In genomic region chr5:149489136-149489535, GRCm38 (mm10) we compare ENCODE assay signal across 9 mouse cellular contexts. TPM values are rescaled to one million over a fixed set of nuclear protein-coding genes. Genes with fewer than 3 reads are reported as not detected.
DNase-seq lines count a peak whose midpoint lies in the region; ATAC-seq and TF ChIP-seq lines count a peak whose summit lies in the region.
"Had no signal": no experiment of that assay in that cellular context is flagged by ENCODE, and none has a peak within 500 bp of the region (broad histone marks: within the 10 kb centered on the region; RNA-seq: fewer than 3 reads in every experiment).

No protein-coding gene starts in this region.

- peak overlapping the region; percentile 36 for H3K9ac ChIP-seq in forebrain, postnatal 0 days
- H3K9ac ChIP-seq: lung, embryonic 15.5 days had no signal

- ATAC-seq in forebrain, postnatal 0 days: peak; percentile 98

- 5% methylated on average over 11 of the region's 11 CpGs for WGBS in forebrain, postnatal 0 days

- H3K4me3 ChIP-seq in forebrain, postnatal 0 days (ENCODE audit: low read depth, low read length): no peak overlapping the region
- H3K4me3 ChIP-seq: lung, embryonic 15.5 days had no signal

- H3K4me2 ChIP-seq in forebrain, postnatal 0 days (ENCODE audit: low read depth): peak overlapping the region; percentile 37
- H3K4me2 ChIP-seq: lung, embryonic 15.5 days had no signal

- H3K27me3 ChIP-seq in forebrain, postnatal 0 days (ENCODE audit: insufficient read depth, low read length): no peaks in the 10 kb centered on the region
- H3K27me3 ChIP-seq: lung, embryonic 15.5 days had no signal

- peak overlapping the region; percentile 94 for H3K27ac ChIP-seq in forebrain, postnatal 0 days (ENCODE audit: low read depth, low read length)
- H3K27ac ChIP-seq: lung, embryonic 15.5 days had no signal

- H3K9me3 ChIP-seq in forebrain, postnatal 0 days (ENCODE audit: low read length): no peaks in the 10 kb centered on the region
- H3K9me3 ChIP-seq: lung, embryonic 15.5 days had no signal

- peak; percentile 31 for DNase-seq in adrenal gland, adult 2 months
- DNase-seq in adrenal gland, postnatal 4 days (ENCODE audit: low spot score in 2 of 2): no peak
- DNase-seq in forebrain, postnatal 0 days: peak; percentile 96
- peak; percentile 45 to 80 for DNase-seq in left cerebral cortex, adult 18-20 months (ENCODE audit: low spot score in 2 of 2)
- peak; percentile 73 for DNase-seq in retina, embryonic 14.5 days (ENCODE audit: low spot score)
- DNase-seq in gastrocnemius, postnatal 25 days: no peak
- no peak for DNase-seq in kidney, postnatal 10 days
- DNase-seq in heart, adult 18-20 months: no peak

- no peak for TF ChIP-seq CTCF in forebrain, postnatal 0 days (IDR thresholded peaks at IDR 0.05; ENCODE audit: low read depth)

- H3K4me1 ChIP-seq in forebrain, postnatal 0 days (ENCODE audit: insufficient read depth): peaks cover 23% of the 10 kb centered on the region

- H3K36me3 ChIP-seq in forebrain, postnatal 0 days (ENCODE audit: insufficient read depth): no peaks in the 10 kb centered on the region
- H3K36me3 ChIP-seq: lung, embryonic 15.5 days had no signal

RNA-seq across cellular contexts. Expression of gene Wdr95, which starts 39.3 kb away (rescaled TPM):
- total RNA-seq in adrenal gland, adult 2 months (2021): not detected
- polyA plus RNA-seq in adrenal gland, adult 2 months (2012; rRNA removed): not detected in 2 replicates
- not detected for total RNA-seq in adrenal gland, postnatal 4 days (2021)
- 0.15 and 0.38 TPM in 2 replicates for total RNA-seq in forebrain, postnatal 0 days (2014; rRNA removed)
- 0.45 and 0.84 TPM in 2 replicates for polyA plus RNA-seq in forebrain, postnatal 0 days (2015; fragmentation: Nextera tagmentation; extraction: Ambion mirVana)
- total RNA-seq in left cerebral cortex, adult 18-20 months (2021): under 1 TPM; 0.14 to 0.35 TPM
- not detected for total RNA-seq in gastrocnemius, postnatal 25 days (2021)
- not detected for total RNA-seq in heart, adult 18-20 months (2021)

RNA-seq across cellular contexts. Expression of gene Tex26, which starts 49.7 kb away (rescaled TPM):
- under 1 TPM in 1 of 2 experiments, not detected in 1; 0.31 TPM for total RNA-seq in adrenal gland, adult 2 months (2021)
- polyA plus RNA-seq in adrenal gland, adult 2 months (2012; rRNA removed): not detected in 2 replicates
- total RNA-seq in adrenal gland, postnatal 4 days (2021): under 1 TPM; 0.31 to 0.51 TPM
- total RNA-seq in forebrain, postnatal 0 days (2014; rRNA removed): 0.14 and 2.8 TPM in 2 replicates
- polyA plus RNA-seq in forebrain, postnatal 0 days (2015; fragmentation: Nextera tagmentation; extraction: Ambion mirVana): 1.5 and 1.8 TPM in 2 replicates
- total RNA-seq in left cerebral cortex, adult 18-20 months (2021): under 1 TPM in 1 of 2 experiments, not detected in 1; 0.54 TPM
- not detected for total RNA-seq in gastrocnemius, postnatal 25 days (2021)
- not detected for total RNA-seq in heart, adult 18-20 months (2021)

Comparison
In these comparisons a context has a peak if more than half of its experiments do, and no peak if none do; other contexts are left out.
1. DNase-seq: peak in adrenal gland, adult 2 months (single experiment), forebrain, postnatal 0 days (single experiment), left cerebral cortex, adult 18-20 months (2 of 2) and retina, embryonic 14.5 days (single experiment); none in adrenal gland, postnatal 4 days (0 of 2), gastrocnemius, postnatal 25 days (single experiment), kidney, postnatal 10 days (single experiment) and heart, adult 18-20 months (0 of 2).